In the genomic region with DNA sequence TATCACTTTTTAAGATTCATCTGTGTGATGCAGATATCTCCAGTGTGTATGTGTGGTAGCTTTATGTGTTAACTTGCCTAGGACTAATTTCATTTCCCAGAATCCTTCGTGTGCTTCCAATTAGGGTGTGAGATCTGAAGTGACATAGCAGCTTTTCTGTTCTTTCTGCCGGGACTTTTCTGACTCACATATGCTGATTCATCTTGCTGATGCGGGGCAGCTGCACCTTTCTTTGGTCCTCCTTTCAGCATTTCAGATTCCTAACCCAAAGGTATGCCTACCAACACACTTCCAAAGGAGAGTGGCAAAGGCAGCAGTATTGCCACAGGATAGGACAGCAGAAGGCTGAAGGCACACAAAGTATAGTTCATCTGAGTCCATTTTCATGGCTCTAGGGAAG, we compare ENCODE assay signal across 16 mouse cellular contexts. TPM values are rescaled to one million over a fixed set of nuclear protein-coding genes. Genes with fewer than 3 reads are reported as not detected.
A peak's percentile ranks its signal among the peaks of the same experiment; 100 is the strongest.
DNase-seq lines count a peak whose midpoint lies in the region.
"Had no signal": no experiment of that assay in that cellular context is flagged by ENCODE, and none has a peak within 500 bp of the region (broad histone marks: within the 10 kb centered on the region; RNA-seq: fewer than 3 reads in every experiment).

No protein-coding gene starts in this region.

- intact Hi-C loops in left cerebral cortex, postnatal 25 days (cut with DNase I): no loop called here

- DNase-seq in frontal cortex, postnatal 36 days (ENCODE audit: low spot score in 2 of 2): peak; percentile 26 to 28
- DNase-seq in frontal cortex, postnatal 10 days (ENCODE audit: low spot score in 2 of 2): no peak
- peak; percentile 14 to 62 for DNase-seq in left cerebral cortex, postnatal 25 days (ENCODE audit: low spot score in 2 of 2)
- DNase-seq in left cerebral cortex, adult 8-10 months (ENCODE audit: low spot score in 2 of 2): no peak
- peak; percentile 19 for DNase-seq in right cerebral cortex, postnatal 25 days
- no peak for DNase-seq in right cerebral cortex, postnatal 14 days
- DNase-seq in cerebellum, postnatal 10 days: no peak
- DNase-seq in thymus, postnatal 4 days: no peak
- DNase-seq: adrenal gland, adult 2 months; adrenal gland, postnatal 25 days; cerebellum, adult 11-12 months; cerebellum, adult 9-10 months; cerebellum, postnatal 36 days; gastrocnemius, postnatal 10 days; heart, adult 2 months had no signal

RNA-seq across cellular contexts. Expression of a gene that starts 46.1 kb away (rescaled TPM):
- total RNA-seq in left cerebral cortex, postnatal 25 days (2021): 10 to 100 TPM; 46.4 to 48.6 TPM
- 10 to 100 TPM; 40.8 to 46.5 (median 42.6) TPM for total RNA-seq in left cerebral cortex, adult 8-10 months (2022)
- total RNA-seq: CH12.LX had no signal

Comparison
In these comparisons a context has a peak if more than half of its experiments do, and no peak if none do; other contexts are left out.
1. DNase-seq: peak in frontal cortex, postnatal 36 days (2 of 2), left cerebral cortex, postnatal 25 days (2 of 2) and right cerebral cortex, postnatal 25 days (single experiment); none in frontal cortex, postnatal 10 days (0 of 2), left cerebral cortex, adult 8-10 months (0 of 2), right cerebral cortex, postnatal 14 days (single experiment), cerebellum, postnatal 10 days (0 of 2) and thymus, postnatal 4 days (single experiment).